Mouse (Mus musculus): ENCODE data around the gene C730034F03Rik.

C730034F03Rik gene

DNA sequence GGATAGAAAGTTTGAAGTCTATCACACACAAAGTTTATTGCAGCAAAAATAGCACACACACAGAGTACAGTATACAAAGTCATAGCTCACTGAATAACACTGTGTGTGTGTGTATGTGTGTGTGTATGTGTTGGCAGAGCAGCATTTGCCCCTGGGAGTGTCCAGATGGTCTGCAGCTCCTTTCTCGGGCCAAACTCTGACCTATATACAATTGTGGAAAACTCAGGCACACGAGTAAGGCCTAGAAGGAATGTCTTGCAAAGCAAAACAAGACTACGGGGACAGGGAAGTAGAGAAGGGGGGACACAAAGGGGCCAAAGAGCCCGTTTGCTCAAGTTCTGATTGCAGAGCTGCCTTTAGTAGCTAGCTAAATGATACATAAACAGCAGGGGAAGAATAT lies 3.6 kb downstream of the C730034F03Rik start:
- no peak for DNase-seq (ENCODE audit: low spot score)

DNA sequence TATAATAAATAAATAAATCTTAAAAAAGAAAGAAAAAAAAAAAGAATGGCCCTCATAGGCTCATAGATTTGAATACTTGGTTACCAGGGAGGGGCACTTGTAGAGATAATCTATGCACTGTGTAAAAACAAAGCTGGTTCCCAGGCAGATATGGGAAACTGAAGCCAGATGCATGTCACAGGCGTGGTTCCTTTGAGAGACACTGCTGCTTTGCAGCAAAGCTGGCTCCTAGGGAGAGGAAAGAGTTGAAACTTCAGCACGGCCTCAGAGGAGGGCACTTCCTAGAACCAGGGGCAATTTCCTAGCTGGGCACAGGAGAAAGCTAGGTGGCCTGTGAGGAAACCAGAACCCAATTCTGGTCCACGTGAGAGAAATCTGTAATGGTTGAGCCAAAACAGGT lies 4.7 kb downstream of the C730034F03Rik start:
- no peak for DNase-seq (ENCODE audit: low spot score)

DNA sequence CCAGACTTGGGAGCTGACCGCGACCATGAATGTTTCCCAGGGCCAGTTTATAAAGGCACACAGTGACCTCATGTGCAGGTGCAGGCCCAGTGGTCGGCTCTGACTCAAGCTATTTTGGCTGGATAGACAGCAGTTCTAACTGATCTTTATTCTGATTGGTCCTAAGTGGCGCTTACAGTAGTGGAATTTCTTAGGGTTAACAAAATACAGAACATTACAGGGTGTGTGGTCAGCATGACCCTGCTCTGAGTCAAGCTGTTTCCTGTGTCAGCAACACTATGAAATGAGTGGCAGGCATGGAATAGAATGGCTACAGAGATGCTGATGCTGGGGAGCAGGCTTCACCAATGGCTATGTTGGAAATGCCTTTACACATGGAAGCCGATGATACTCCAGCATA lies 6.5 kb downstream of the C730034F03Rik start:
- DNase-seq (ENCODE audit: low spot score): no peak

DNA sequence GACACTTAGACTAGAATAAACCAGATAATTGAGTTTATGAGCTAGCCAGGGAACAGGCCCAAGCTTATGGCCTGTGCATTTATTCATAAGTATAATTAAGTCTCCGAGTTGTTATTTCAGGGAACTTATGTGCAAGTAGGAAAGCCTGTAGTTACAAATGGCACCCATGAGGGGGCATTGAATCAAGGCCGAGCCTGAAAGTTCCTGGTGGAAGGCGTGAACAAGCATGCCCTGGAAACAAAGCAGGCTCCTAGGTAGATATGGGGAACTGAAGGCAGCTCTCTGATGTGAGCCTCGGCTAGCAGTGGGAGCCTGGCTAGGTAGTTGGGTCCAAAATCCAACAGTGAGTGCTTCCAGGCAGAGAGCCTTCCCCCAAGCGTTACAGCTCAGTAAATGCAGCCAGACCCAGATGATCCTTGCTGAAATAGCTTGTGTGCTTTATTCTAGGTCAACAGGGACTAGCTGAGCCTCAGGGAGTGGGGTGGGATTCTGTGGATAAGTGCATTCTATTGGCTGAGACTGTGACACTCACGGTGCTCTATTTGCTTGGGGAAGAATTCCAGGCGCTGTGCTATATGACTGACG lies 13.2 kb downstream of the C730034F03Rik start:
- DNase-seq (ENCODE audit: low spot score): no peak

DNA sequence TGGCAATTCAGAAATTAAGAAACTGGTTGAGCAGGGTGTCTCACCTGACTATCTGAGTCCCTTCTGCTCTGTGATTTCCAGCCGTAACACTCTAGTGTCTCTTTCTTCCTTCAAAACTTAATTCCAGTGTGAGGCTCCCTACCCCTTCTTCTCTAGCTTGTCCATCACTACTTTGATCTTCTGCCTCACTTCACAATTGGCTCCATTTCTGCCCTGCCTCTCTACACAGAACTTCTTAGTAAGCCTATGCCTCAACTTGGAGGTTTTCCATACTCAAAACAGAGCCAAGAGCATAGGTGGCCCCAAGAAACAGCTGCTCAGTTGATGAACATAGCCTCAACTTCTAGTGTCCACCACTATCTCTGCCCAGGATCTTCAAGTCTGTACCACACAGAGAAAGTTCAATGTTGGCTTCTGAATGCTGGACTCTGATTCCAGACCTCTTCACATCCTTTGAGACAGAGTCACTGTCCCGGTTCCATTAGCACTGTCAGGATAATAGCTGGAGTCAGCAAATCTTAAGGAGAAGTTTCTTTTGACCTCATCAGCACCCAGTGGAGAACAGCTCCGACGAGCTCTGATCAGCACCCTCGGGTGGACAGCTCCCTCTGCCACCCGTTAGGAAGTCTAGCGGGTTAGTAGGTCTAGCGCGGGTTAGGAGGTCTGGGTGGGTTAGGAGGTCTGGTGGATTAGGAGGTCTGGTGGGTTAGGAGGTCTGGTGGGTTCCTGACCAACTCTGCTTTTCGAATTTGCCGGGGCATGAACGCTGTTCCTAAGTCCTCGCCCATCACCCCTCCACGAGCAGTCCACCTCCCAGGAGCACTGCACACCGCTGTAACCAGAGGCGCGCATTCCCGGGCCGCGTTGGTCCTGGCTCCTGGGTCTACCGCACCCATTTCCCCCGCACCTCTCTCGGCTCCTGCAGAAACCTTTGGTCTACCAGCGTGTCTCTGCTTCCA lies 23.8 kb downstream of the C730034F03Rik start:
- peak; percentile 69 for DNase-seq (ENCODE audit: low spot score)

DNA sequence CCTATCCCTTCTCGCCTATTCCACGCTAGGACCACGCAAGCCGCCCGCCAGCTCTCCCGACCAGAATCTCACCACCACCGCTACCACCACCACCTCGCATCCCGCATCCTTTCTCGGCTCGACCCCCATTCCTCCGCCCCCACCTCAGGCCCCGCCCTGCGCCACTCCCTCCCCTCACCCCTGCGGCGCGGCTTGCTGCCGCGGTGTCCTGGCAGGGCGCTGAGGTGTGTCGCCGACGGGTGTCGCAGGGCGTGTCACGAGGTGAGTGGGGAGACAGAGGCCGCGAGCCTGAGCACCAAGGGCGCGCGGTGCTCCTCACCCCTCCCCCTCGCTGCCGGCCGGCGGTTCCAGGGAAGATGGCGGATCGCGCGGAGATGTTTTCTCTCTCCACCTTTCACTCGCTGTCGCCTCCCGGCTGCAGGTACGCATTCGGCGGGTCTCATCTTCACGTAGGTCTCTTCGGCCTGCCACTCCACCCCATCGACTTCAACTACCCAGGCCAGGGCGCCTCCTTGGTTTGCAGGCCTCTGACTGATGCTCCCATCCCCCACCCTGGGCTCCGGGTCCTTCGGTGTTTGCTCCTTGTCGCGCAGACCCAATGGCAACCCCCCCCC lies 24.6 kb downstream of the C730034F03Rik start, which contains the start of gene Mapk8ip2:
Gene Mapk8ip2 (plus strand): TSS at position 49 of the 614 bp plus-strand sequence.
- DNase-seq (ENCODE audit: low spot score): peak; percentile 41

DNA sequence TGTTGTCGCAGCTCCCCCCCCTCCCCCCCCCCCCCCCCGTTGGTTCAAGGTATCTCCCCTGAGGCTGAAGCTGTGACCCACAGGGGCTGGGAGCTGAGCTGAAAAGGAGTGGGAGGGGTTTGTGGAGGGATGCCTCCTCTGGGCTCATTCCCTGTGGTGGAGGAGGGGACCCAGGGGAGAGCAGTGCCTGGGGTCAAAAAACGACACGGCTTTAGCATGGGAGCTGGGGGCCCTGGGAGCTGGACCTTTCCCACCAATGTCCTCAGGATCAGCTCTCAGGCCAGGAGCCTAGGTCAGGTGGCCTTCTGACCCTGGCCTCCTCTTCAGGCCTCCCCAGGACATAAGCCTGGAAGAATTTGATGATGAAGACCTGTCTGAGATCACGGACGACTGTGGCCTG lies 25.5 kb downstream of the C730034F03Rik start:
- no peak for DNase-seq (ENCODE audit: low spot score)

DNA sequence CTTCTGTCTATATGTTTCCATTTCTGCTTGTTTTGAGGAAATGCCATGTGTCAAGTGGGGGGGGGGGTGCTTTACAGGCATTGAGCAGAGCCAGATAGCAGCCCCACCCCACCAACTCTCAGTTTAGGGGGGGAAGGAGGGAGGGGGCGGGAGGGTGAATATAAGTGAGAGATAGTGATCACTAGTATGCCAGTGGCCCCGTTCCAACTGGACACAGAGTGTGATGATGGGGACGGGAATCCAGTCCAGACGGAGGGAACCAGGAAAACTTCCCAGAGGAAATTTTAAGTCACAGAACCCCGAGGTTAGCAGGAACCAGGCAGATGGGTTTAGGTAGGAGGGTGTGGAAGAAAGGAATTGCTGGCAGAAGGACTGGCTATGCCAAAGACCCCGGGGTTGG lies 26.3 kb downstream of the C730034F03Rik start:
- no peak for DNase-seq (ENCODE audit: low spot score)

DNA sequence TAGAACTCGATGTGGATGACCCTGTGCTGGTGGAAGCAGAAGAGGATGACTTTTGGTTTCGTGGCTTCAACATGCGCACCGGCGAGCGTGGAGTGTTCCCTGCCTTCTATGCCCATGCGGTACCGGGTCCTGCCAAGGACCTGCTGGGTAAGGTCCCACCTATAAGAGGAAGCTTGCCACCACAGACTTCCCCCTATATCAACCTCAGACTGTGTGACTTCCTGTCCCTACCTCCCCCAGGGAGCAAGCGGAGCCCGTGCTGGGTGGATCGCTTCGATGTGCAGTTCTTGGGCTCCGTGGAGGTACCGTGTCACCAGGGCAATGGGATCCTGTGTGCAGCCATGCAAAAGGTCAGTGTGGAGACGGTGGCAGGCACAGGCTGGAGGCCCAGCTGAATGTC lies 29.6 kb downstream of the C730034F03Rik start:
- DNase-seq (ENCODE audit: low spot score): no peak

DNA sequence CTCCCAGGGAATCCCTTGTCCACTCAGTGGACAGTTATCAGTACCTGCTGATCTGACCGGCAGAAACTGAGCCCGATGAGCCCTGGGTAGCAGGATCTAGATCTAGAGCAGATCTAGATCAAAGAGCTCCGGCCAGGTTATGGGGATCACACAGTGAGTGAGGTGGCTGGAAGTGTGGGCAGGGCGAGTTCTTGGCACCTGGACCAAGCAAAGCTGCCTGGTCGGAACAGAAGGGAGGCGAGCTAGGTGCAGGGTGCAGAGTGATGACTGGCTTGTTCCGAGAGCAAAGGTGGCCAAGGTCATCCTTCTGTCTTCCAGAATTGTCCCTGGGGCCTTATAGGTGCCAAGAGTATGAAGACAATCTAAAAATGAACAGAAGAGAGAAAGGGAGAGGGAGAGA lies 30.4 kb downstream of the C730034F03Rik start:
- no peak for DNase-seq (ENCODE audit: low spot score)

DNA sequence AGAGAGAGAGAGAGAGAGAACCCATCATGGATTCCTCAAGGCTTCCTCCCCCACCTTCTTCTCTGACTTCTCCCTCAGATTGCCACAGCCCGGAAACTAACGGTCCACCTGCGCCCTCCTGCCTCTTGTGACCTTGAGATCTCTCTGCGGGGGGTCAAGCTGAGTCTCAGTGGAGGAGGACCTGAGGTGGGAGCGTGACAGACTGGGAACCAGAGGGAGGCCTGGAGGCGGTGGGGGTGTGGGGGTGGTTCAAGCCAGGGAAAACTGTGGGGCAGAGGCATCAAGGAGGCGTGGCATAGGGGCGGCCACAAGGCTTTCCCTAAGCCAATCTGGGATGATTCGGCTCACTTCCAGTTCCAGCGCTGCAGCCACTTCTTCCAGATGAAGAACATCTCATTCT lies 30.9 kb downstream of the C730034F03Rik start:
- no peak for DNase-seq (ENCODE audit: low spot score)

DNA sequence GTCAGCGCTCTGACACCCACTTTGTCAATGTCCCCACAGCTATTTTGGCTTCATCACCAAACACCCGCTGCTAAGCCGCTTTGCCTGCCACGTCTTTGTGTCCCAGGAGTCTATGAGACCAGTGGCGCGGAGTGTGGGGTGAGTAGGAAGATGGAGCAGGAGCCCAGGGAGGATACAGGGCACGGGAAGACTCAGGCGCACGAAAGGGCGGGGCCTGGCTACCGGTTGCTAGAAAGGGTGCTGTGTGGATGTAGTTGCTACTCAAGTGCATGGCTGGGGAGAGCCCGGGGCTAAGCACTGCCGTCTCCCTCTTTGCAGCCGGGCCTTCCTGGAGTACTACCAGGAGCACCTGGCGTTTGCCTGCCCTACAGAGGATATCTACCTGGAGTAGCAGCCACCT lies 31.9 kb downstream of the C730034F03Rik start:
- DNase-seq (ENCODE audit: low spot score): no peak

DNA sequence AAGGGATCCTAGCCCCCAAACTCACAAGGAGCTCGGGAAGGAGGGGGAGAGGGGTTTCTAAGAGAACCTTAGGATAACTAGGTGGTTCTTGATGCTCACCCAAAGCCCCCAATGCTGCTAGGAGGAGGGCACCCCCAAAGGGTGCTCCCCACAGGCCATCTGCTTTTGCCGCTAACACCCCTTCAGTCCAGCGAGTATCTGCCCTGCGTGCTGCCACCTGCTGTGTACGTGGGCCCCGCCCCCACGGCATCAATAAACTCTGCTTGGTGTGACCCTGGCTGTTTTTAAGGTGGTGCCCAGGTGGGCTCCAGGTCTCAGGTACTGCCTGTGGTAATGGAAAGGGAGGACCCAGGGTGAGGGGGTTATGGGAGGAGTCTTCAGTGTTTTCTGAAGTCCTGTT lies 32.8 kb downstream of the C730034F03Rik start:
- DNase-seq (ENCODE audit: low spot score): no peak

DNA sequence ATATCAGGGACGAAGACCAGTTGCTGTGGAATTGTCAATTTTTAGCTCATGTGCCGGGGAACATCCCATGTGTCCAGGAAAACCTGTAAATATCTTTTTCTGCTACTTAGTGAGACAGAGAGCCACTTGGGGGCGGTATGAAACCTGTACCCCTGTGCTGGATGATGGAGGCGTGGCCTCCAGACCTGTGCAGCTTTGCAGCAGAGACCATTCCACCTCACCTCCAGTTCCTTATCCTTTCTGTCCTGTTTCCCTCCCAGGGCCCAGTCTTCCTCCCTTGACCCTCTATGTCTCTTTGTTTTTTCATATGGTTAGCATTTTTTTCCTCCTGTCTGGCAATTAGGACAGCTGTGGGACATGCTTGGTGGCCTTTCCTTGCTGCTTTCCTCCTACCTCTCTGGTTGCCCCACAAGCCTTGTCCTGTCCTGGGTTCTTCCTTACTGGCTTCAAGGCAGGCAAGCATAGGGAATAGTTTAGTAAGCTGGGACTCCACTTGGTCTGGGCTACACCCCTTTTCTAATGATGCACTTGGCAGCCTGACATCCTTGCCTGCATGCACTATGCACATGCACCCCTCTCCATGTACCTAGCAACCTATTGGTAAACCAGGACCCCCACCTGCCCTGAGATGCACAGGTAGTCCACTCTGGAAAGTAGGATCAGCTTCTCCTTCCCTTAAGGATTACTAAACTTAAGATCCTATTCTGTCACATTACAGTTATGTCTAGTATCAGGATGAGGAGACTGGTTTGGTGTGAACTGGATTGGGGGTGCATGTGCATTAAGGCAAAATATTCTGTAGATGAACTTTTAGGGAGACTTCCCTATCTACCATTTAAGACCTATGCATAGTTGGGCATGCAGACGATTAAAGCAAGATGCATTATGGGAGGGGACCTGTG lies 34.2 kb downstream of the C730034F03Rik start:
- DNase-seq (ENCODE audit: low spot score): no peak

DNA sequence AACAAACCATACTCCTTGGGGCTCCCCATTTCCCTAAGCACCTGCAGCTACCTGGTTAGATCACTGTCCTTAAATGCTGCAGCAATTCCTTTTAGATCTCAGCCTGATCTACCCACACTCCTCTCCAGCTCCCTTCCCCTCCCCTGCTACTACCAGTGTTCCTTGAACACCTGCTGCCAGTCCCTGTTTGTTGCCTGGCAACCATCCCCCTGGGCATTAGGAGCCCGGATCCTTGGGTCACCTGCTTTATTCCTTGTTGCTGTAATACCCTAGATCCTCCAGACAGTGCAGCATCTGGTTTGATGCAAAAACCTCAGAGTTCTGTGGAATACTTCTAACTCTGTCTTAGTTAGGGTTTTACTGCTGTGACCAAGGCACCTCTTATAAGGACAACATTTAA lies 35.7 kb downstream of the C730034F03Rik start:
- DNase-seq (ENCODE audit: low spot score): no peak

DNA sequence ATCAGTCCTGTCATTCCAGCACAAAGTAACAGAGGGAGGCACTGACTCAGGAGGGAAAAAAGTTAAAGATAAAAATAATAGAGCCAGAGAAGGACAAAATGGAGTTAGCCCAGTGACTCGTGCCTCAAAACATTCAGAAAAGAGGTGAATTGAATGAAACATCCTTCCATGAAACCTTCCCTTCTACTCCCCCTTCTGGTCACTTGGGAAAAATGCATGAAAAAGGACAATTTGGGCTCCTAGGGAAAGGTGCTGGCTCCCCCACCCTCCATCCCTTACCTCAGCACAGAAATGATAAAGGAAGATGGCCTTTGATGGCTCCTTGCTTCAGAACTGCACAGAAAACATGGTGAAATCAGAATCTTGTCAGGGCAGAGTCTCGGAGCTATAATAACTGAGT lies 39.2 kb downstream of the C730034F03Rik start:
- DNase-seq (ENCODE audit: low spot score): no peak

DNA sequence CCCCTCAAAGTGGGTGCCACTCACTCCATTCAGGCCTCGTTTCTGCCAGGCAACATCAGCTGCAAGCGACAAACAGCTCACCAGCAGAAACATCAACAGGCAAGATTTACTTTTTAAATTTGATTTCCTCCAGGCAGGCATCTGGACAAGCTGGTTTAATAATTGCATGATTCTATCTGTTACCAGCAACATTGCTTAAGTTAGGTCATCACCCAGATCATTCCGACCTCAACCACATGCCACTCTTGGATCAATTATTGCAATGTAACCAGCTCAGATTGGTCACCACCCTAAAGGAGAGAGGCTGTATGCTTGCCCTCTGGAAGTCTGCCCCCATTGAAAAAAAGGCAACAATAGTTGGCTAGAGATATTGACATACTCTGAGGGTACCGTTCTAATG lies 42.1 kb downstream of the C730034F03Rik start:
- no peak for DNase-seq (ENCODE audit: low spot score)

DNA sequence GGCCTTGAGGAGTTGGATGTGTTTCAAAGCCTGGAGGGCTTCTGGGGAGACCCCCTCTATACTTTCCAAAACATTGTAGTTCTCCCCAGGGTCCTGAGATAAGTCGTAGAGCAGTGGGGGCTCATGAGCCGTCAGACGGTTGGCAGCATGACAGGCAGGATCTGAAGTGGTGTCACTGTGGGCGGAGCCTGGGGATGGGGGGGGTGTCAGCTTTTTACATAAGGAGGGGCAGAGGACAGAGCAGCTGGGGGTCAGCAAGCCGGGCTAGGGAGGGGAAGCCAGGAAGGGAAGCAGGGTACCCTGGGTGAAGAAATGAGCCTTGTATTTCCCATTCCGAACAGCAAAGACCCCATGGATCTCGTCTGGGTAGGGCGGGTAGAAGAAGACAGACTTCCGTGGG lies 44.0 kb downstream of the C730034F03Rik start:
- no peak for DNase-seq (ENCODE audit: low spot score)

DNA sequence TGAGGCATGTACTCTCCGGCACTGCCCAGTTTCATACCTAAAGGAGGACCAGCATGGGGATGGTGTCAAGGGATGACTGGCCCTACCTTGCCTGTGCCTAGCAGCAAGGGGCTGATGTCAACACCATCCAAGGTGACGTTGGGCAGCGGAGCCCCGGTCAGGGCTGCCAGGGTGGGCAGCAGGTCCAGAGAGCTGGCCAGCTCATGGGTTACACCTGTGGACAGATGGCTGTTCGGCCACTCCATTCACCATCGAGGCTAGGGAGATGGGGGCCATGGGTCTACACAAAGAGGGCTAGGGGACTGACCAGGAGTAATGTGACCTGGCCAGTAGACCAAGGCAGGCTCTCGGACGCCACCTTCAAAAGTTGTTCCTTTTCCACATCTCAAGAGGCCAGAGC lies 44.5 kb downstream of the C730034F03Rik start:
- DNase-seq (ENCODE audit: low spot score): no peak

DNA sequence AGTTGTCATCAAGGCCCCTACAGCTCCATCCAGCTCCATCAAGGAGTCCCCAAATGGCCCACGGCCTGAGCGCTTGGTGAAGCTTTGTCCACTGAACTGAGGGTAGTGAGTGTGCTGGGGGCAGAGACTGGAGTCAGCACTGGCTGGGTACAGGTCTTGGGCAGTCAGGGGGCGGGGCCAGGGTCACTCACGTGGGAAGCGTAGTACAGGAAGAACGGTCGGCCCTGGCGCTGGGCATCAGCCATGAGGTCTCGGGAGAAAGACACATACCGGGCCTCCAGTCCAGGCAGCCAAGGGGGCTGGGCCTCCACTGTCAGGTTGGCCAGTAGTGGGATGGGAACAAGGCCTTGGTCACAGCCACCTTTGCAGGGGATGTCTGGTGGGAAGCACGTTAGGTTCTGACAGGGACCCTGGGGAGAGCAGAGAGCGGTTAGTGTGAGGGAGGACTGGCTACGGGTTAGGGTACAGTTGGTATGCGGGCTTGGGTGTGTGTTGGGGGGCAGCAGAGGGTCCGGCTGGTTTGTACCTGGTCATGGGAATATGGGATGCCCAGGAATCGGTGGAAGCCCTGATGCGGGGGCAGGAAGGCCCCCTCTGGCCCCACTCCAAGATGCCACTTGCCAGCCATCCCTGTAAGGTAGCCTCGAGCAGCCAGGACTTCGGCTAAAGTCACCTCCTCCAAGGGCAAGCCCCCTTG lies 45.4 kb downstream of the C730034F03Rik start:
- DNase-seq (ENCODE audit: low spot score): no peak

DNA sequence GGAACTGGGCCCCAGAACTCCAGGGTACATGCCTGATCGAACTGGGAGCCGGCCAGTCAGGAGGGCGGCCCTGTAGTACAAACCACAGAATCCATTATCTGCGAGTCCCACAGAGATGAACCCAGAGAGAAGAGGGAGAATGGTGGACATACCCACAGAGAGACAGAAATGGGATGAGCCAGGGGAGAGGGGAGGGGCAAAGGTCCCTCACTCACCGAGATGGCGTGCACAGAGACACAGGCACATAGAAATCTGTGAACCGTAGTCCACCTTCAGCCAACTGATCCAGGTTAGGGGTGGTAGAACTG lies 45.9 kb downstream of the C730034F03Rik start:
- DNase-seq (ENCODE audit: low spot score): no peak
